Mouse (Mus musculus) gastrocnemius, adult 2 months (tissue): ENCODE measurements around the gene Ggta1. TPM values are rescaled to one million over a fixed set of nuclear protein-coding genes. Genes with fewer than 3 reads are reported as not detected.

Source experiments
- DNase-seq: peaks from one replicate; pipeline ENCODE4 v3.0.0; 2022
- H3K27ac ChIP-seq: fragments of 200-600 bp; 2 replicates; pipeline ENCODE4 v1.8.1; 2022; ENCODE audit warnings: mild to moderate bottlenecking
- H3K4me3 ChIP-seq: fragments of 200-600 bp; 2 replicates; pipeline ENCODE4 v1.8.1; 2022; ENCODE audit warnings: mild to moderate bottlenecking, moderate library complexity
- CTCF ChIP-seq: fragments of 200-600 bp; IDR thresholded peaks from 2 replicates; pipeline ENCODE4 v1.8.1; 2022; ENCODE audit warnings: antibody characterized with exemption, mild to moderate bottlenecking, moderate library complexity
- intact Hi-C: fragments of 180-260 bp; cut with DNase I; formaldehyde crosslinking; loops from one replicate; pipeline ENCODE4 v1.15.1; 2025
- total RNA-seq, 2 experiments: library from RNA; stranded (reverse); gene quantifications; 2 replicates each; pipeline ENCODE4 v1.2.3; 2021

Ggta1 gene
- total RNA-seq, 2 experiments from 2014 or later: 6.3 to 11.2 TPM

- no peak for TF ChIP-seq CTCF
- H3K27ac ChIP-seq: peak overlapping the region; percentile 52; the same call in 1 of the 2 replicates
- DNase-seq: no peak
- intact Hi-C loops: no loop called here
- no peak overlapping the region for H3K4me3 ChIP-seq
Observed at GRCm38 (mm10) chr2:35398184-35398828, 64.7 kb downstream of the Ggta1 start.

GRCm38 (mm10) chr2:35397590-35398173 is 65.3 kb downstream of the Ggta1 start:
- Histone ChIP-seq H3K4me3 (peak overlapping the region; percentile 34; the same call in 1 of the 2 replicates), H3K27ac (peak overlapping the region; percentile 52; the same call in 1 of the 2 replicates)
- TF ChIP-seq CTCF: no peak; the same call in 1 of the 2 replicates
- intact Hi-C loops: loop anchor here (1.0 to 2.0 kb wide), 2 partner anchors 49 to 99 kb away; no protein-coding TSS in a partner anchor
- DNase-seq: peak; percentile 72

- H3K4me3 ChIP-seq: peak within 1 kb of the TSS; percentile 34; the same call in 1 of the 2 replicates
- intact Hi-C loops: loop anchor here (1.0 to 2.0 kb wide), 2 partner anchors 48 to 99 kb away; no protein-coding TSS in a partner anchor
- no peak for TF ChIP-seq CTCF
- DNase-seq: no peak
- H3K27ac ChIP-seq: peak within 1 kb of the TSS; percentile 52; the same call in 1 of the 2 replicates
Observed at GRCm38 (mm10) chr2:35397096-35397495, 65.9 kb downstream of the Ggta1 start, which contains the start of gene 4930402F06Rik. Gene 4930402F06Rik, minus strand, starts transcription at chr2:35397175.

GRCm38 (mm10) chr2:35385441-35385871 is 77.6 kb downstream of the Ggta1 start:
- DNase-seq: peak; percentile 79
- Histone ChIP-seq H3K4me3 (peak overlapping the region; percentile 37), H3K27ac (peak overlapping the region; percentile 78)
- intact Hi-C loops: no loop called here
- no peak for TF ChIP-seq CTCF

- TF ChIP-seq CTCF: no peak
- no peak overlapping the region for H3K27ac ChIP-seq
- no peak overlapping the region for H3K4me3 ChIP-seq
- intact Hi-C loops: no loop called here
- DNase-seq: no peak
Observed at GRCm38 (mm10) chr2:35379306-35379705, 83.7 kb downstream of the Ggta1 start.

- Histone ChIP-seq H3K4me3 (no peak overlapping the region), H3K27ac (no peak overlapping the region)
- no peak for TF ChIP-seq CTCF
- no peak for DNase-seq
- intact Hi-C loops: no loop called here
Observed at GRCm38 (mm10) chr2:35377600-35377999, 85.4 kb downstream of the Ggta1 start.

- peak; percentile 63 for TF ChIP-seq CTCF
- intact Hi-C loops: no loop called here
- DNase-seq: no peak
Observed at GRCm38 (mm10) chr2:35373003-35373402, 90.0 kb downstream of the Ggta1 start.

GRCm38 (mm10) chr2:35370686-35371085 is 92.3 kb downstream of the Ggta1 start:
- TF ChIP-seq CTCF: no peak
- no peak overlapping the region for H3K4me3 ChIP-seq
- no peak for DNase-seq
- intact Hi-C loops: no loop called here
- H3K27ac ChIP-seq: no peak overlapping the region

More at GRCm38 (mm10) chr2:35373003-35373402, 90.0 kb downstream of the Ggta1 start:
- Histone ChIP-seq H3K27ac (no peak overlapping the region), H3K4me3 (no peak overlapping the region)

- no peak within 1 kb of the TSS for H3K4me3 ChIP-seq
- no peak within 1 kb of the TSS for H3K27ac ChIP-seq
- TF ChIP-seq CTCF: no peak
- no peak for DNase-seq
- intact Hi-C loops: no loop called here
Observed at GRCm38 (mm10) chr2:35367629-35368028, 95.4 kb downstream of the Ggta1 start, which contains the start of gene 4930568D16Rik. Gene 4930568D16Rik, minus strand, starts transcription at chr2:35367729.

Other genes with a start within 250 kb of the Ggta1 start
- gene Gsn, start 206.9 kb downstream of the Ggta1 start, total RNA-seq: 100 to 1,000 TPM; 676 to 777 TPM
- gene Stom, start 126.3 kb downstream of the Ggta1 start, total RNA-seq: 10 to 100 TPM; 17.1 to 30.1 TPM
- not detected for gene 4930568D16Rik, start 95.5 kb downstream of the Ggta1 start, total RNA-seq
- gene 4930402F06Rik, start 66.1 kb downstream of the Ggta1 start, total RNA-seq: not detected
- 10 to 100 TPM; 38.2 to 52.0 TPM for gene Dab2ip, start 95.0 kb upstream of the Ggta1 start, total RNA-seq